Mouse (Mus musculus) embryonic facial prominence, embryonic 11.5 days (tissue): ENCODE measurements around the gene Otub1. TPM values are rescaled to one million over a fixed set of nuclear protein-coding genes. Genes with fewer than 3 reads are reported as not detected.

Source experiments
- ATAC-seq: fragments of 200-750 bp; cut with Nextera tagmentation; replicated peaks from 2 replicates; pipeline ENCODE4 v1.8.0; 2017; ENCODE audit warnings: low read depth; ENCODE audit not compliant: insufficient number of reproducible peaks, low FRiP score, low TSS enrichment
- DNase-seq: peaks from one replicate; pipeline ENCODE4 v3.0.0-alpha.2; 2015; ENCODE audit warnings: low spot score
- H3K27ac ChIP-seq: fragments of 300-500 bp; sonication (generic); replicated peaks from 2 replicates; pipeline ENCODE4 v1.5.1; 2014; ENCODE audit warnings: mild to moderate bottlenecking, low read depth, low read length, control low read depth
- H3K27me3 ChIP-seq: fragments of 300-500 bp; sonication (generic); 2 replicates; pipeline ENCODE4 v1.6.1; 2014; ENCODE audit warnings: mild to moderate bottlenecking, low read length, moderate library complexity, mixed read lengths; ENCODE audit not compliant: control insufficient read depth, insufficient read depth
- H3K36me3 ChIP-seq: fragments of 300-500 bp; sonication (generic); replicated peaks from 2 replicates; pipeline ENCODE4 v1.6.1; 2014; ENCODE audit warnings: low read depth, mild to moderate bottlenecking, low read length, moderate library complexity, mixed read lengths; ENCODE audit not compliant: control insufficient read depth, insufficient read depth
- H3K4me1 ChIP-seq: fragments of 300-500 bp; sonication (generic); 2 replicates; pipeline ENCODE4 v1.6.1; 2014; ENCODE audit warnings: low read length, mixed read lengths; ENCODE audit not compliant: control insufficient read depth, insufficient read depth
- H3K4me2 ChIP-seq: fragments of 300-500 bp; sonication (generic); 2 replicates; pipeline ENCODE4 v1.6.1; 2014; ENCODE audit warnings: low read depth, mild to moderate bottlenecking, control low read depth, low read length, moderate library complexity
- H3K4me3 ChIP-seq: fragments of 300-500 bp; sonication (generic); 2 replicates; pipeline ENCODE4 v1.5.1; 2014; ENCODE audit warnings: low read depth, low read length, control low read depth
- H3K9ac ChIP-seq: fragments of 300-500 bp; sonication (generic); replicated peaks from 2 replicates; pipeline ENCODE4 v1.6.1; 2014; ENCODE audit warnings: mild to moderate bottlenecking, control low read depth, low read length
- H3K9me3 ChIP-seq: fragments of 300-500 bp; sonication (generic); replicated peaks from 2 replicates; pipeline ENCODE4 v1.6.1; 2016; ENCODE audit warnings: mild to moderate bottlenecking, low read length, inconsistent platforms, mixed read lengths; ENCODE audit not compliant: control insufficient read depth
- WGBS: fragments of 180-500 bp; shearing (Covaris S2); extraction: QIAGEN DNeasy Blood & Tissue Kit; methylation state at CpG from one replicate; pipeline ENCODE4 v1.1.7; 2014; 5-methylcytosine and 5-hydroxymethylcytosine counted together
- polyA plus RNA-seq: library from polyadenylated mRNA; unstranded; fragments of >200 nt; fragmentation: Nextera tagmentation; extraction: Ambion mirVana; gene quantifications from 2 replicates; pipeline ENCODE4 v1.2.1, GENCODE M21; 2014

Otub1 gene
- polyA plus RNA-seq, 1 experiment from 2014 or later, result 217 TPM

- H3K27me3 ChIP-seq, result 0 out of 2 replicates have a peak, but pooled peaks cover 2% of the 10 kb centered on the region
- H3K4me3 ChIP-seq, result no peak overlapping the region
- DNase-seq (no peak), ATAC-seq (no peak)
- H3K9ac ChIP-seq, result no peak overlapping the region
- H3K36me3 ChIP-seq, result no peaks in the 10 kb centered on the region
- H3K4me1 ChIP-seq, result peaks cover 9% of the 10 kb centered on the region
- H3K9me3 ChIP-seq, result no peaks in the 10 kb centered on the region
- no peak overlapping the region for H3K4me2 ChIP-seq
- H3K27ac ChIP-seq, result no peak overlapping the region
- 73% methylated on average over 4 of the region's 4 CpGs for WGBS
Observed at GRCm38 (mm10) chr19:7189026-7189425, 17.1 kb downstream of the Otub1 start.

GRCm38 (mm10) chr19:7187157-7187556 is 19.0 kb downstream of the Otub1 start:
- H3K4me3 ChIP-seq, result no peak overlapping the region
- ATAC-seq, result no peak
- WGBS, result 55% methylated on average over 5 of the region's 5 CpGs
- no peaks in the 10 kb centered on the region for H3K36me3 ChIP-seq
- no peak overlapping the region for H3K9ac ChIP-seq
- 0 out of 2 replicates have a peak, but pooled peaks cover 2% of the 10 kb centered on the region for H3K27me3 ChIP-seq
- no peaks in the 10 kb centered on the region for H3K9me3 ChIP-seq
- H3K27ac ChIP-seq, result no peak overlapping the region
- no peak for DNase-seq
- no peak overlapping the region for H3K4me2 ChIP-seq
- peaks cover 15% of the 10 kb centered on the region for H3K4me1 ChIP-seq

DNA sequence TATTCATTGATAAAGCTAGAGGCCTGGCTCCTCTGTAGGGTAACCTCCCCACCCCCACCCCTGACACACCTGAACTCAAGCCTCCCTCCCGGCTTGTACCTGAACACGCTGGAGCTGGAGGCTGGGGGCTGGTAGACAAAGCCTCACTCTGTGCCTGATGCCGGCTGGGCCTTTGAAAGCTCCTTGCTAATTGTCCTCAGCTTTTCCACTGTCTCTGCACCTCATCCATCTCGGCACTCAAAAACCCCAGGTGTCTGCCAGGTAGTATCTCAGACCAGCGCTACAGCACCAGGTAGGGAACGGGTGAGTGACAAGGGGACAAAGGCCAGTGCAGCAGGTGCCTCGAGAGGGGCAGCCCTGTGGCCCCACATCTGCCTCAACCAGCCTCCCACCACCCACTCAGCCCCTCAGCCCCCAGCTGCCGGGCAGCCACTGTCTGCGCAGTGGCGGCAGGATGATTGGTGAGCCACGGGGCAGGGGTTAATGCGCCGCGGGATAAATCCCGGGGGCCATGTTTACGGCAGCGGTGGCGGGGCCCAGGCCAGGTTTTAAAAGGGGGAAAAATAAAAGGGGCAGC is 20.3 kb downstream of the Otub1 start:
- Histone ChIP-seq H3K9ac (peak overlapping the region; percentile 32; the same call in 1 of the 2 replicates), H3K4me2 (peak overlapping the region; percentile 19; the same call in 1 of the 2 replicates), H3K4me3 (no peak overlapping the region), H3K36me3 (no peaks in the 10 kb centered on the region), H3K27ac (no peak overlapping the region), H3K4me1 (peaks cover 17% of the 10 kb centered on the region), H3K27me3 (0 out of 2 replicates have a peak, but pooled peaks cover 2% of the 10 kb centered on the region), H3K9me3 (no peaks in the 10 kb centered on the region)
- 0 out of 2 replicates have a peak, but pooled peaks have one; percentile 9 for ATAC-seq
- DNase-seq, result no peak
- 4% methylated on average over 18 of the region's 18 CpGs for WGBS

DNA sequence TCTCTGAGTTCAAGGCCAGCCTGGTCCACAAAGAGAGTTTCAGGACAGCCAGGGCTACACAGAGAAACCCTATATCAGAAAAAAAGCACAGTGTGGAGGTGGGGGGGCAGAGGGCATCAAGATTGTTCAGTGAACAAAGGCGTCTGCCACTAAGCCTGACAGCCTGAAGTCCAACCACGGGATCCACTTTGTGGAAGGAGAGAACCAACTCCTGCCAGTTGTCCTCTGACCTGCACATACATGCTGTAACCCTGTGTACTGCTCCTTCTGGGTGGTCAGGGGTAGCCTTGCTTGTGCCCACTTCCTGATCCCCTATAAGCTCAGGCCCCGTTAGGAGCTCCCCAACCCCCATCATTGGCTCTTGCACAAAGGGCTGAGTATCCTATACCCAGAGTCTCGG is 21.1 kb downstream of the Otub1 start:
- H3K9me3 ChIP-seq, result no peaks in the 10 kb centered on the region
- no peak overlapping the region for H3K27ac ChIP-seq
- 29% methylated on average over 4 of the region's 4 CpGs for WGBS
- DNase-seq (no peak), ATAC-seq (no peak)
- H3K4me3 ChIP-seq, result no peak overlapping the region
- H3K4me1 ChIP-seq, result peaks cover 17% of the 10 kb centered on the region
- H3K4me2 ChIP-seq, result no peak overlapping the region
- H3K36me3 ChIP-seq, result no peaks in the 10 kb centered on the region
- H3K9ac ChIP-seq, result no peak overlapping the region
- H3K27me3 ChIP-seq, result 0 out of 2 replicates have a peak, but pooled peaks cover 2% of the 10 kb centered on the region

DNA sequence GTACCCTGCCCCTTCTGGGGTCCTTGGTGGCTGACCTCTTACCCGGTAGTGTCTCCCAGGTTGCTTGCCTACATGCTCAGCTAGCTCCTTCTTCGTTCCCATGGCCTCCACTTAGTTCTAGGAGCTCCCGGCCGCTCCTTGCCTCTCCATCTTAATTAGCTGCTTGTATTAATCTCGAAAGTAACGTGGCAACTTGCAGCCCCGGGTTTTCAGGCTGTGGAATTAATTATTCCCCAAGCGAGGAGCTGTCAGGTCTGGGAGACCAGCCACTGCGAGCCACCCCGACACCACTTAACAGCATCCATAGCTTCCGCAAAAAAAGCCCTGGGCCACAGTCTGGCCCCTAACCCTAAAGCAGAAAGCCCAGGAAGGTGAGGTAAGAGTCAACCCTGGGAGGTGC is 22.7 kb downstream of the Otub1 start:
- H3K27me3 ChIP-seq, result 0 out of 2 replicates have a peak, but pooled peaks cover 2% of the 10 kb centered on the region
- H3K36me3 ChIP-seq, result no peaks in the 10 kb centered on the region
- H3K9me3 ChIP-seq, result no peaks in the 10 kb centered on the region
- ATAC-seq, result no peak
- H3K4me2 ChIP-seq, result no peak overlapping the region
- 53% methylated on average over 11 of the region's 11 CpGs for WGBS
- H3K9ac ChIP-seq, result no peak overlapping the region
- DNase-seq, result no peak
- no peak overlapping the region for H3K4me3 ChIP-seq
- peaks cover 17% of the 10 kb centered on the region for H3K4me1 ChIP-seq
- H3K27ac ChIP-seq, result no peak overlapping the region

GRCm38 (mm10) chr19:7182273-7182949 is 23.7 kb downstream of the Otub1 start:
- Histone ChIP-seq H3K27me3 (0 out of 2 replicates have a peak, but pooled peaks cover 2% of the 10 kb centered on the region), H3K9ac (peak overlapping the region; percentile 25), H3K4me2 (peak overlapping the region; percentile 33), H3K9me3 (no peaks in the 10 kb centered on the region), H3K4me3 (0 out of 2 replicates have a peak overlapping the region, but pooled peaks have one; percentile 5), H3K36me3 (no peaks in the 10 kb centered on the region), H3K27ac (no peak overlapping the region), H3K4me1 (peaks cover 17% of the 10 kb centered on the region)
- DNase-seq (peak; percentile 68), ATAC-seq (0 out of 2 replicates have a peak, but pooled peaks have one; percentile 17)
- 5% methylated on average over 23 of the region's 23 CpGs for WGBS

DNA sequence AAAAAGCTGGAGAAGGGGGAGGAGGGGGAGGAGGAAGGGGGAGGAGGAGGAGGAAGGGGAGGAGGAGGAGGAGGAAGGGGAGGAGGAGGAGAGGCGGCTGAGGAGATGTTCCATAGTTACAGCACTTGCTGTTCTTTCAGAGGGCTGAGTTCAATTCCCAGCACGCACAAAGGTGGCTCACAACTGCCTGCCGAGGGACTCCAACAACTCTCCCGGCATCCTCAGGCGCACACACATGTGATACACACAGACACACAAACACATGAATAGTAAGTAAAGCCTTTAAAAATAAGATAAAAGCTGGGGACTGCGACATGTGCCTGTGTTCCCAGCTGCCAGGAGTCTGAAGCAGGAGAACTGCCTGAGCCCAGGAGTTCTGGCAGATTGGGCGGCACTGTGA is 24.6 kb downstream of the Otub1 start:
- H3K27ac ChIP-seq, result no peak overlapping the region
- no peak for DNase-seq
- no peak for ATAC-seq
- WGBS, result 68% methylated on average over 7 of the region's 7 CpGs
- H3K9me3 ChIP-seq, result no peaks in the 10 kb centered on the region
- no peak overlapping the region for H3K4me2 ChIP-seq
- H3K4me1 ChIP-seq, result peaks cover 17% of the 10 kb centered on the region
- no peak overlapping the region for H3K4me3 ChIP-seq
- H3K9ac ChIP-seq, result no peak overlapping the region
- H3K27me3 ChIP-seq, result 0 out of 2 replicates have a peak, but pooled peaks cover 2% of the 10 kb centered on the region
- H3K36me3 ChIP-seq, result no peaks in the 10 kb centered on the region
